Mouse (Mus musculus) liver, postnatal 0 days (tissue): ENCODE results near the gene Cers3. TPM values are rescaled to one million over a fixed set of nuclear protein-coding genes. Genes with fewer than 3 reads are reported as not detected.

Experiments
- ATAC-seq: fragments of 200-750 bp; cut with Nextera tagmentation; 2 replicates; pipeline ENCODE4 v1.8.0; 2017; ENCODE audit warnings: mild to moderate bottlenecking, moderate library complexity
- DNase-seq: peaks from one replicate; pipeline ENCODE4 v3.0.0-alpha.2; 2016
- H3K27ac ChIP-seq: fragments of 300-500 bp; sonication (generic); 2 replicates; pipeline ENCODE4 v1.5.1; 2014; ENCODE audit warnings: antibody characterized with exemption, moderate library complexity, mild to moderate bottlenecking, low read depth
- H3K27me3 ChIP-seq: fragments of 300-500 bp; sonication (generic); 2 replicates; pipeline ENCODE4 v1.6.1; 2014; ENCODE audit warnings: low read length, control low read depth, mixed read lengths; ENCODE audit not compliant: insufficient read depth
- H3K36me3 ChIP-seq: fragments of 300-500 bp; sonication (generic); replicated peaks from 2 replicates; pipeline ENCODE4 v1.6.1; 2014; ENCODE audit warnings: mild to moderate bottlenecking, control low read depth, low read length, moderate library complexity, mixed read lengths; ENCODE audit not compliant: insufficient read depth
- H3K4me1 ChIP-seq: fragments of 300-500 bp; sonication (generic); 2 replicates; pipeline ENCODE4 v1.6.1; 2014; ENCODE audit warnings: antibody characterized with exemption, mild to moderate bottlenecking, control low read depth; ENCODE audit not compliant: insufficient read depth
- H3K4me2 ChIP-seq: fragments of 300-500 bp; sonication (generic); 2 replicates; pipeline ENCODE4 v1.6.1; 2014; ENCODE audit warnings: low read depth, mild to moderate bottlenecking, low read length, moderate library complexity, mixed read lengths
- H3K4me3 ChIP-seq: fragments of 300-500 bp; sonication (generic); 2 replicates; pipeline ENCODE4 v1.5.1; 2014; ENCODE audit warnings: low read depth, low read length
- H3K9ac ChIP-seq: fragments of 300-500 bp; sonication (generic); replicated peaks from 2 replicates; pipeline ENCODE4 v1.6.1; 2014; ENCODE audit warnings: mild to moderate bottlenecking, moderate library complexity
- H3K9me3 ChIP-seq: fragments of 300-500 bp; sonication (generic); 2 replicates; pipeline ENCODE4 v1.6.1; 2016; ENCODE audit warnings: mild to moderate bottlenecking, control low read depth, low read length, mixed read lengths
- CTCF ChIP-seq: sonication (generic); IDR thresholded peaks from 2 replicates; pipeline ENCODE4 v1.5.1; 2016; ENCODE audit warnings: antibody characterized with exemption, low read depth
- EP300 ChIP-seq: IDR thresholded peaks from 2 replicates; pipeline ENCODE4 v1.6.1; 2016; ENCODE audit warnings: antibody characterized with exemption, low read depth, mild to moderate bottlenecking
- WGBS: fragments of 180-500 bp; shearing (Covaris S2); extraction: QIAGEN DNeasy Blood & Tissue Kit; methylation state at CpG from one replicate; pipeline ENCODE4 v1.1.7; 2014; ENCODE audit not compliant: insufficient replicate concordance; 5-methylcytosine and 5-hydroxymethylcytosine counted together
- polyA plus RNA-seq: library from polyadenylated mRNA; unstranded; fragments of >200 nt; fragmentation: Nextera tagmentation; extraction: Ambion mirVana; gene quantifications from 2 replicates; pipeline ENCODE4 v1.2.1, GENCODE M21; 2015

The Cers3 gene
- polyA plus RNA-seq, 1 experiment from 2014 or later = not detected

DNA sequence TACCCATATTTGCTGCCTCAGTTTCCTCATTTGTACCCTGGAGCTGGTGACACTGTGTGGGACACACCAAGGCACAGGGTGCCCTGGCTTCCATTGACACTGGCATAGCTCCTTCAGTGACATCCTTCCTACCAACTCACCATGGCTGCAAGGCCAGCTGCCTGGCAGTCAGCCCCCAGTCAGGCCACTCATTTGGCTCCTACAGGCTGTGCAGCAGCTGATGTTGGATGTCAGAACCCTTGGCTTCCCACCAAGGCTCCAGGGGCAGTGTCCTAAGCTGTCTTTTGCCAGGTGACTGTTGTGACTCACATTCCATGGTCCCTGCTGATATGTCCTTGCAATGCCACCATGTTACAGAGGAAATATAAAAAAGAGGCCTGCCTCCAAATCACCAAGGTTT is 58.5 kb downstream of the Cers3 start:
- no peaks in the 10 kb centered on the region for H3K27me3 ChIP-seq

DNA sequence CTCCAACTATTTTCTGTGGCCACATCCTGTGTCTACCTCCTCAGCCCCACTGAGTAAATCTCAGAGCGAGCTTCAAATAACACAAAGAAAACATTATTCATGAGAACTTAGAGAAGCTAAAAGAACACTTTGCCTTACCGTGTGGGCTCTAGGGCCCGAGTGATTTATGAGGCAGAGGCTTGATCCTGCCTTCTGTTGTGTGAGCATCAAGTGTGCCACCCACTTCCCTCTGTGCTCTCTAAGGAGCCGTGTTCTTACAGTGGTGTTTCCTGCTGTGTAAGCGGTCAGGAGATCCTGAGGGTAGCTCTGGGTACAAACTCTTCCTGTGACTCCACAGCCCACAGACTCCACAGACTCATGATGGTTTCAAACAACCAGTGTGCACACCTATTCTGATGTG is 60.5 kb downstream of the Cers3 start:
- TF ChIP-seq CTCF (no peak), EP300 (no peak)
- ATAC-seq = no peak
- H3K4me2 ChIP-seq = no peak overlapping the region

More for the DNA sequence above, 58.5 kb downstream of the Cers3 start:
- Histone ChIP-seq H3K9ac (no peak overlapping the region), H3K4me1 (no peaks in the 10 kb centered on the region), H3K9me3 (no peaks in the 10 kb centered on the region), H3K36me3 (no peaks in the 10 kb centered on the region), H3K27ac (no peak overlapping the region), H3K4me3 (no peak overlapping the region), H3K4me2 (no peak overlapping the region)
- DNase-seq = no peak
- no peak for ATAC-seq
- TF ChIP-seq EP300 (no peak), CTCF (no peak)

DNA sequence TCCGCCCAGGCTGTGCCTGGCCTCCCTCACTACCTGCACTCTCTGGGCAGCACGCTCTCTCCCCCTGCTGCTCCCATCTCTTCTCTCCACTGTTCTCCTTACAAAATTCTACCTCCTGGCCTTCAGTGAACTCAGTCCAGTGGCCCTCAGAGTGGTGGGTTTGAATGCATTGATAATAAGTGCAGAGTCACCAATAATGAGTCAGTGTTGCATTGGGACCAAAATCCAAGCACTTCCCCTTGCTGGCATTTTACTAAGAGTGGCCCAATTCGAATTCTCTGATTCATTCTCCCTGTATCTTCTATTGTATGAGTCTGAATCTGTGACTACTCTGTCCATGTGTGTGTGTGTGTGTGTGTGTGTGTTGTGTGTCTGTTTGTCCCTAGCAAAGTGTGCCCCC is 63.5 kb downstream of the Cers3 start:
- WGBS = 69% methylated on average over 3 of the region's 3 CpGs
- no peaks in the 10 kb centered on the region for H3K4me1 ChIP-seq

More for the DNA sequence above, 60.5 kb downstream of the Cers3 start:
- no peaks in the 10 kb centered on the region for H3K27me3 ChIP-seq
- H3K4me1 ChIP-seq = no peaks in the 10 kb centered on the region
- H3K9me3 ChIP-seq = no peaks in the 10 kb centered on the region
- 30% methylated on average over 5 of the region's 5 CpGs for WGBS
- H3K27ac ChIP-seq = no peak overlapping the region
- no peak overlapping the region for H3K9ac ChIP-seq
- H3K36me3 ChIP-seq = no peaks in the 10 kb centered on the region
- no peak overlapping the region for H3K4me3 ChIP-seq
- no peak for DNase-seq

DNA sequence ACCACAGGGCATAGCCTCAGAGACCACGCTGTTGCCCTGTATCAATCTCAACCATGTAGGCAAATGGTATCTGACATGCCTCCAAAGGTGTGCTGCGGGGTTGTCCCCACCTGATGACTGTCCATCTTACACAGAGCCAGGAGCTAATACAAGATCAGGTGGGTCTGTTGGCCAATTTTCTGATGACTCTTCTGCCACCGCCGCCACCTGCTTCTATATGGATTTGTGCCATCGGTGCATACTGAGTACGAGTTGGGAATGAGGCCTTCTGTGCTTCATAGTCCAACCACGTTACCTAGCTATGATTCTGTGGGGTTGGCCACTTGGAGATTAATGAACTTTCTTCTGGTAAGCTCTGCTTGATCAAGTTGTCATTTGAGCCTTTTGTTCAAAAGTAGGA is 67.1 kb downstream of the Cers3 start:
- no peaks in the 10 kb centered on the region for H3K9me3 ChIP-seq
- TF ChIP-seq CTCF (no peak), EP300 (no peak)
- H3K4me1 ChIP-seq = no peaks in the 10 kb centered on the region
- no peak overlapping the region for H3K9ac ChIP-seq
- DNase-seq (no peak), ATAC-seq (no peak)
- H3K4me3 ChIP-seq = no peak overlapping the region
- WGBS = 86% methylated on average over 7 of the region's 7 CpGs
- no peak overlapping the region for H3K4me2 ChIP-seq
- H3K36me3 ChIP-seq = no peaks in the 10 kb centered on the region
- no peaks in the 10 kb centered on the region for H3K27me3 ChIP-seq
- H3K27ac ChIP-seq = no peak overlapping the region

More for the DNA sequence above, 63.5 kb downstream of the Cers3 start:
- TF ChIP-seq EP300 (no peak), CTCF (no peak)
- Histone ChIP-seq H3K9me3 (no peaks in the 10 kb centered on the region), H3K27ac (no peak overlapping the region), H3K27me3 (no peaks in the 10 kb centered on the region), H3K36me3 (no peaks in the 10 kb centered on the region), H3K4me3 (no peak overlapping the region), H3K4me2 (no peak overlapping the region), H3K9ac (no peak overlapping the region)
- ATAC-seq (no peak), DNase-seq (no peak)

DNA sequence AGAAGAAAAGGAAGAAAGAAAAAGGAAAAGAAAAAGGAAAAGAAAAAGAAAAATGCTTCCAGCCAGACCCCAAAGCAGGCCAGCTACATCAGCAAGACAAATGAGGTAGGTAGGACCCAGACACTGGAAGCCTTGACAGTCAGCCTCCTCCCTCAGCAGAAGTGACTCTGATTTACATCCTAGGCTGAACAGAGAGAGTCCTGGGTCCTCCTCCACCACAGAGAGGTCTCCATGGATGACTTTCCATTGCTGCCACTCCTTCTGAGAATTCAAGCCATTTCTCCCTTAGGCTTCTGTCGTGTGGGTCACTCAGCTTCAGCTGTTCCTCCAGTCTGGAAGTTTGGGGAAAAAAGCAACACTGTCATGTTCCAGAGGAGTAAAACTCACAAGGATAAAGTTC is 68.0 kb downstream of the Cers3 start:
- Histone ChIP-seq H3K4me3 (no peak overlapping the region), H3K4me1 (no peaks in the 10 kb centered on the region), H3K27me3 (no peaks in the 10 kb centered on the region), H3K4me2 (no peak overlapping the region), H3K9ac (no peak overlapping the region), H3K36me3 (no peaks in the 10 kb centered on the region), H3K27ac (no peak overlapping the region), H3K9me3 (no peaks in the 10 kb centered on the region)
- no peak for DNase-seq
- ATAC-seq = no peak
- TF ChIP-seq CTCF = no peak
- TF ChIP-seq EP300 = no peak
- 88% methylated on average over 1 of the region's 1 CpGs for WGBS

DNA sequence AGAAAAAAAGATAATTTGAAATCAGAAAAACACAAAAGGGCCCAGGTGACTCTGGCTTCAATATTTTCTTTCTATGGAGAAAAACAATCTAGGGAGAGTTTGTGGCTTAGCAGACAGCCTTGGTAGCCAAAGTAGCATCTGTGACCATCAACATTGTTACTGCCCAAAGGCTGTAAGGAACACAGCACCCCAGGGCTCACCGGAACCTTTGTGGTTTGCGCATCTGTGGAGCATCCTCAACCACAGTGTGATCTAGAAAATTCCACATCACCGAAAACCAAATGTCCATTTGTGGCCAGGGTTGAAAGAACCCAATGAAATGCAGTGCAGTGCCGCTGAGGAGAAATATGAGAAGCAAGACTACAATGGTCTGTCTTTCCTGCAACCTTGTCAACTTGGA is 69.0 kb downstream of the Cers3 start:
- DNase-seq (no peak), ATAC-seq (no peak)
- Histone ChIP-seq H3K27ac (no peak overlapping the region), H3K9ac (no peak overlapping the region), H3K36me3 (no peaks in the 10 kb centered on the region), H3K4me2 (no peak overlapping the region), H3K4me3 (no peak overlapping the region), H3K9me3 (no peaks in the 10 kb centered on the region), H3K4me1 (no peaks in the 10 kb centered on the region), H3K27me3 (no peaks in the 10 kb centered on the region)
- WGBS = 81% methylated on average over 4 of the region's 4 CpGs
- TF ChIP-seq EP300 (no peak), CTCF (no peak)

DNA sequence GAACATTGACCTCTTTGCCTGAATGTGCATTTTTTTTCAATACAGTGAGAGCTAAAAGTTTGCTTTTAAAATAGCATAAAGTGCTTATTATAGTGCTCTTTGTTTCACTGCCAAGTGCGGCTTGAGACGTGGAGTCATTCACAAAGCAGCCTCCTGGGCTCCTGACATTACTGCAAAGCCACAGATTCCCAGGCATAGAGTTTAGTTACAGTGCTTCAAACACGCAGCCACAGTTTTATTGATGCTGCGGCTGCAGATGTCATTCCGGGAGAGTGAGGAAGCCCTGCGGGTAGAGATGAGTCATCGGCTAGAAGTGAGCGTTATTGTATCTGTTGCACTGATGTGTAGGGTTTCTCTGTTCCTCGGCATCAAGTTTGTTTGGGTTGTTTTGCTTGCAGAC is 69.4 kb downstream of the Cers3 start:
- Histone ChIP-seq H3K4me3 (no peak overlapping the region), H3K9me3 (no peaks in the 10 kb centered on the region), H3K27me3 (no peaks in the 10 kb centered on the region), H3K27ac (no peak overlapping the region), H3K36me3 (no peaks in the 10 kb centered on the region), H3K4me1 (no peaks in the 10 kb centered on the region), H3K9ac (no peak overlapping the region), H3K4me2 (no peak overlapping the region)
- ATAC-seq (no peak), DNase-seq (no peak)
- 45% methylated on average over 9 of the region's 9 CpGs for WGBS
- TF ChIP-seq EP300 = no peak
- no peak for TF ChIP-seq CTCF
